Mouse (Mus musculus): ENCODE data around the gene Zfp868. TPM values are rescaled to one million over a fixed set of nuclear protein-coding genes. Genes with fewer than 3 reads are reported as not detected.

Gene Zfp868
- polyA plus RNA-seq, 1 experiment, result 0.11 TPM

Other genes starting within 250 kb of the Zfp868 start
- not detected in 2 replicates for gene Gm9495, start 172.0 kb downstream of the Zfp868 start, polyA plus RNA-seq (2012)
- not detected in 2 replicates for gene Gm7697, start 102.6 kb downstream of the Zfp868 start, polyA plus RNA-seq (2012)
- not detected in 2 replicates for gene Zfp964, start 28.9 kb upstream of the Zfp868 start, polyA plus RNA-seq (2012)
- 0.08 and 0.14 TPM in 2 replicates for gene Zfp869, start 85.2 kb upstream of the Zfp868 start, polyA plus RNA-seq (2012)
- 0.10 TPM in 1 of 2 replicates, not detected in the other for gene Zfp963, start 124.4 kb upstream of the Zfp868 start, polyA plus RNA-seq (2012)
- not detected in 2 replicates for gene Gm20422, start 149.3 kb upstream of the Zfp868 start, polyA plus RNA-seq (2012)
- gene Atp13a1, start 165.6 kb upstream of the Zfp868 start, polyA plus RNA-seq (2012), result 2.2 and 2.3 TPM in 2 replicates
- 0.07 and 0.09 TPM in 2 replicates for gene Zfp866, start 165.6 kb upstream of the Zfp868 start, polyA plus RNA-seq (2012)
- gene Gmip, start 183.1 kb upstream of the Zfp868 start, polyA plus RNA-seq (2012), result 0.22 and 0.32 TPM in 2 replicates
- 0.01 TPM in 1 of 2 replicates, not detected in the other for gene Lpar2, start 196.9 kb upstream of the Zfp868 start, polyA plus RNA-seq (2012)
- gene Pbx4, start 206.9 kb upstream of the Zfp868 start, polyA plus RNA-seq (2012), result 0.13 and 0.24 TPM in 2 replicates

Measured in erythroblast, embryonic 14.5 days (primary cell).